Mouse (Mus musculus): ENCODE measurements at regions not wholly inside any gene's neighbourhood (a gene's known extent, or its start where the extent isn't known, plus 50 kb on each side); places are given as distances from the start of the nearest gene placed in this dataset.

DNA sequence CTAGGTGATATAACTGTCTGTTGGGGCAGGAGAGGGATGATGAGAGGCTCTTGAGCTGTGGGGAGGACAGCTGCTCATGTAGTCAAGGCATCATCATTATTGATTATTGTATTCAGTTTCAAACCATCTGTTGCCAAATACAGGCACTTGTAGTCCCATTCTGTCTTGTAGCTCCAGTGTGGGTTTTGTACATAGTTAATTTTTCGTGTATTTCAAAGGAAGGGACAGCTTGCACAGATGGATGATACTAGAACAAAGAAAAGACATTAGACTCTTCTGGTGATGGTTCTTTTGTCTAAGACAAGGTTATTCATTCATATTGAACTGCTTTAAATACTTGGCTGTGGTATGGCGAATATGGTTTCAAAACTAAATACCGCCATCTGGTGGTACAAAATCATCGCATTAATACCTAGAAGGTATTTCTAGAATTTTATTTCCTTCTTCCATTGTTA lies 70.8 kb upstream of the Slco6d1 start:
- H3K4me3 ChIP-seq: no peak overlapping the region
- no peaks in the 10 kb centered on the region for H3K36me3 ChIP-seq
- no peak for ATAC-seq
- H3K9me3 ChIP-seq (replicated peaks): no peaks in the 10 kb centered on the region
- H3K27ac ChIP-seq: no peak overlapping the region
- no peak overlapping the region for H3K9ac ChIP-seq
- no peaks in the 10 kb centered on the region for H3K27me3 ChIP-seq (replicated peaks)
- 38% methylated on average over 4 of the region's 4 CpGs for WGBS (ENCODE audit: insufficient replicate concordance)
- H3K4me1 ChIP-seq: no peaks in the 10 kb centered on the region
- no peak overlapping the region for H3K4me2 ChIP-seq

DNA sequence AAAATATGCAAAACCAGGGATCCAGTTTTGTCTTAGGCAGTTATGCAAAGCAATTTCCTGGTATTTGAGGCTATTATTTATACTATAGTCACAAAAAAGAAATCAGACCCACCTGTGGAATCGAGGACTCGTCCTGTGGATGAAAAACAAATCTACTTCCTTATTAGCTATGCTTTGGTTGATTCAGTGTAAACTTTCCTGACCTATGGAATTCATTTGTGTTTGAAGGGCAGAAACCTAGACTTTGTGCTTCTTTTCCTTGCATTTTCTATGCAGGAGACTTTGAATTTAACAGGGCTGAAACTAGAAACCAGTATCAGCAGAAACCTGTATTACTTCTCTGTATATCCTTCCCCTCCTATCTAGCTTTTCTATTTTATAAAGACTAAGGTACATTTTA lies 70.2 kb upstream of the Slco6d1 start:
- no peaks in the 10 kb centered on the region for H3K9me3 ChIP-seq (replicated peaks)
- ATAC-seq: no peak
- no peak overlapping the region for H3K4me2 ChIP-seq
- no peak overlapping the region for H3K27ac ChIP-seq
- no peaks in the 10 kb centered on the region for H3K27me3 ChIP-seq (replicated peaks)
- H3K36me3 ChIP-seq: no peaks in the 10 kb centered on the region
- WGBS (ENCODE audit: insufficient replicate concordance): 54% methylated on average over 2 of the region's 2 CpGs
- no peak overlapping the region for H3K9ac ChIP-seq
- no peaks in the 10 kb centered on the region for H3K4me1 ChIP-seq
- no peak overlapping the region for H3K4me3 ChIP-seq

DNA sequence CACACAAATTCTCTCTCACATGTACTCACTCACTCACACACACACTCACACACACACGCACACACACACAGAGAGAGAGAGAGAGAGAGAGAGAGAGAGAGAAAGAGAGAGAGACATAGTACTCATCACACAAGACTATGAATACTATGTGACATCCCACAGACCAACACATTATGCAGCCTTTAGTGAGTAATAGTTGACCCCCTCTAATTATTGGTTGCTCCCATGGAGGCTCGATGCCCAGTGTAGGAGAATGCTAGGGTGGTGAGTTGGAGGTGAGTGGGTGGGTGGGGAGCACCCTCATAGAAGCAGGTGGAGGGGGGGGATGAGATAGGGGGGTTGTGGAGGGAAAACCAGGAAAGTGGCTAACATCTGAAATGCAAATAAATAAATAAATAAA lies 69.4 kb upstream of the Slco6d1 start:
- Histone ChIP-seq H3K4me3 (no peak overlapping the region), H3K4me2 (no peak overlapping the region), H3K9me3 (replicated peaks) (no peaks in the 10 kb centered on the region), H3K36me3 (no peaks in the 10 kb centered on the region), H3K27me3 (replicated peaks) (no peaks in the 10 kb centered on the region), H3K9ac (no peak overlapping the region), H3K4me1 (no peaks in the 10 kb centered on the region), H3K27ac (no peak overlapping the region)
- ATAC-seq: no peak
- 74% methylated on average over 2 of the region's 2 CpGs for WGBS (ENCODE audit: insufficient replicate concordance)

Data from liver, embryonic 12.5 days (tissue).